In genomic region chr13:101551068-101551467, GRCm38 (mm10) we compare ENCODE assay signal across 12 mouse cellular contexts.
DNase-seq lines count a peak whose midpoint lies in the region; ATAC-seq lines count a peak whose summit lies in the region.
"Had no signal": no experiment of that assay in that cellular context is flagged by ENCODE, and none has a peak within 500 bp of the region (broad histone marks: within the 10 kb centered on the region; RNA-seq: fewer than 3 reads in every experiment).

No protein-coding gene starts in this region.

- H3K9me3 ChIP-seq in heart, embryonic 11.5 days (replicated peaks; ENCODE audit: control insufficient read depth, low read length): no peaks in the 10 kb centered on the region
- no peaks in the 10 kb centered on the region for H3K9me3 ChIP-seq in midbrain, embryonic 14.5 days (ENCODE audit: control insufficient read depth, low read length)
- H3K9me3 ChIP-seq: midbrain, embryonic 15.5 days; neural tube, embryonic 15.5 days had no signal

- no peaks in the 10 kb centered on the region; the same call in 1 of the 2 replicates for H3K4me1 ChIP-seq in heart, embryonic 11.5 days (ENCODE audit: control insufficient read depth, insufficient read depth, low read length)
- H3K4me1 ChIP-seq in midbrain, embryonic 14.5 days (ENCODE audit: control insufficient read depth, insufficient read depth, low read length): no peaks in the 10 kb centered on the region
- H3K4me1 ChIP-seq: midbrain, embryonic 15.5 days; neural tube, embryonic 15.5 days had no signal

- ATAC-seq in heart, embryonic 11.5 days (replicated peaks; ENCODE audit: insufficient number of reproducible peaks, low FRiP score, low TSS enrichment): peak; percentile 61
- peak; percentile 63 for ATAC-seq in megakaryocyte progenitor cell, adult 5-6 weeks (replicated peaks; ENCODE audit: poor library complexity)
- ATAC-seq in midbrain, embryonic 14.5 days (ENCODE audit: low FRiP score, low TSS enrichment): no peak
- ATAC-seq: midbrain, embryonic 15.5 days had no signal

- H3K27me3 ChIP-seq in heart, embryonic 11.5 days (ENCODE audit: control insufficient read depth, insufficient read depth, low read length): no peaks in the 10 kb centered on the region
- no peaks in the 10 kb centered on the region for H3K27me3 ChIP-seq in midbrain, embryonic 14.5 days (ENCODE audit: control insufficient read depth, insufficient read depth, low read length)
- H3K27me3 ChIP-seq: midbrain, embryonic 15.5 days; neural tube, embryonic 15.5 days had no signal

- H3K27ac ChIP-seq in heart, embryonic 11.5 days (ENCODE audit: low read depth, low read length): no peak overlapping the region
- H3K27ac ChIP-seq in midbrain, embryonic 14.5 days (replicated peaks; ENCODE audit: low read depth, low read length): no peak overlapping the region
- H3K27ac ChIP-seq: midbrain, embryonic 15.5 days; neural tube, embryonic 15.5 days had no signal

- intact Hi-C loops in heart, postnatal 14 days (cut with DNase I): no loop called here

- H3K9ac ChIP-seq in heart, embryonic 11.5 days (ENCODE audit: low read depth, low read length): no peak overlapping the region
- no peak overlapping the region for H3K9ac ChIP-seq in midbrain, embryonic 14.5 days (replicated peaks; ENCODE audit: low read length)
- H3K9ac ChIP-seq: midbrain, embryonic 15.5 days; neural tube, embryonic 15.5 days had no signal

- 84% methylated on average over 6 of the region's 6 CpGs for WGBS in heart, embryonic 11.5 days (ENCODE audit: insufficient replicate concordance)
- 90% methylated on average over 6 of the region's 6 CpGs for WGBS in midbrain, embryonic 14.5 days

- H3K4me2 ChIP-seq in heart, embryonic 11.5 days: no peak overlapping the region; the same call in 1 of the 2 replicates
- no peak overlapping the region for H3K4me2 ChIP-seq in midbrain, embryonic 14.5 days (ENCODE audit: low read length)
- H3K4me2 ChIP-seq: midbrain, embryonic 15.5 days; neural tube, embryonic 15.5 days had no signal

- H3K36me3 ChIP-seq in heart, embryonic 11.5 days (ENCODE audit: control insufficient read depth, insufficient read depth, low read length): no peaks in the 10 kb centered on the region
- no peaks in the 10 kb centered on the region for H3K36me3 ChIP-seq in midbrain, embryonic 14.5 days (ENCODE audit: control insufficient read depth, insufficient read depth, low read length)
- H3K36me3 ChIP-seq: midbrain, embryonic 15.5 days; neural tube, embryonic 15.5 days had no signal

- H3K4me3 ChIP-seq in heart, embryonic 11.5 days (ENCODE audit: low read depth, low read length): no peak overlapping the region
- H3K4me3 ChIP-seq in midbrain, embryonic 14.5 days (replicated peaks; ENCODE audit: low read depth, low read length): no peak overlapping the region
- H3K4me3 ChIP-seq: midbrain, embryonic 15.5 days; neural tube, embryonic 15.5 days had no signal

- no peak for DNase-seq in heart, postnatal 14 days
- DNase-seq in c-Kit-negative CD71-positive TER-119-positive erythroid progenitor cells, embryonic 14.5 days (ENCODE audit: low read depth, low spot score): peak; percentile 90
- peak; percentile 11 to 48 for DNase-seq in cerebellum, postnatal 36 days
- DNase-seq in midbrain, embryonic 14.5 days: no peak
- no peak for DNase-seq in kidney, postnatal 36 days
- no peak for DNase-seq in frontal cortex, postnatal 25 days (ENCODE audit: low spot score in 2 of 2)
- DNase-seq: adrenal gland, adult 8-10 months; thymus, postnatal 14 days had no signal

Comparison
In these comparisons a context has a peak if more than half of its experiments do, and no peak if none do; other contexts are left out.
1. DNase-seq: peak in c-Kit-negative CD71-positive TER-119-positive erythroid progenitor cells, embryonic 14.5 days (single experiment) and cerebellum, postnatal 36 days (2 of 2); none in heart, postnatal 14 days (0 of 2), midbrain, embryonic 14.5 days (single experiment), kidney, postnatal 36 days (0 of 2) and frontal cortex, postnatal 25 days (0 of 2).